ENCODE assay signal across 8 mouse cellular contexts in the genomic region with DNA sequence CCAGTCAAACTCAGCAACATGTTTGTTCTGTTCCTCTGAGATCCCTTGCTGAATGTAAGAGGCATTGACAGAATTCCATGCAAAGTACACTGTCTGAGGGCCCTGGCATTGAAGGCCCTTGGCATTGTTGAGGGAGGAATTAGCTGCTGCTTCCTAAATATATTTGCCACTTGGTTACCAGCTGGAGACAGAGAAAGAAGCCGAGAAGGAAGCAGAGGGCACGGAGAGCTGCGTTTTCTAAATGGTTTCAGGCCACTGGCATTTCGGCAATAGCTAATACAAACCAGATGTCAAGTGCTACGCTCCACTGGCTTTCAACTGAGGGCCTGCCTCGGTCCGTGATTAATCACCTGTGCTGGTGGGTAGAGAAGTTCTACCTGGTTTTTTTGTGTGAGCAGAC.
DNase-seq lines count a peak whose midpoint lies in the region; ATAC-seq lines count a peak whose summit lies in the region.

No protein-coding gene starts in this region.

- H3K27ac ChIP-seq in midbrain, embryonic 10.5 days (replicated peaks): peak overlapping the region; percentile 70

- H3K27me3 ChIP-seq in midbrain, embryonic 10.5 days (ENCODE audit: low read depth, poor library complexity, severe bottlenecking): peaks cover 17% of the 10 kb centered on the region; the same call in 1 of the 2 replicates

- DNase-seq in R1 (ENCODE audit: low read depth, low spot score): peak; percentile 21
- peak; percentile 65 for DNase-seq in fibroblast of lung, adult 2 months (ENCODE audit: low read depth)
- DNase-seq in kidney, adult 18-20 months: peak; percentile 27
- DNase-seq in midbrain, embryonic 10.5 days (ENCODE audit: low spot score): peak; percentile 48
- DNase-seq in thymus, postnatal 14 days: no peak
- DNase-seq in left cerebral cortex, postnatal 25 days (ENCODE audit: low spot score in 2 of 2): no peak
- no peak for DNase-seq in spleen, adult 12 weeks (ENCODE audit: low spot score)

- peaks cover 40% of the 10 kb centered on the region for H3K4me1 ChIP-seq in midbrain, embryonic 10.5 days

- no peaks in the 10 kb centered on the region for H3K36me3 ChIP-seq in midbrain, embryonic 10.5 days

- H3K4me3 ChIP-seq in midbrain, embryonic 10.5 days: peak overlapping the region; percentile 16; the same call in 1 of the 2 replicates

- intact Hi-C loops in left cerebral cortex, postnatal 25 days (cut with DNase I): no loop called here

- WGBS in midbrain, embryonic 10.5 days: 5% methylated on average over 7 of the region's 7 CpGs

- H3K9me3 ChIP-seq in midbrain, embryonic 10.5 days (replicated peaks): no peaks in the 10 kb centered on the region

- ATAC-seq in megakaryocyte progenitor cell, adult 5-6 weeks (replicated peaks; ENCODE audit: poor library complexity): no peak

Comparison
In these comparisons a context has a peak if more than half of its experiments do, and no peak if none do; other contexts are left out.
1. DNase-seq: peak in R1 (single experiment), fibroblast of lung, adult 2 months (single experiment), kidney, adult 18-20 months (single experiment) and midbrain, embryonic 10.5 days (single experiment); none in thymus, postnatal 14 days (single experiment), left cerebral cortex, postnatal 25 days (0 of 2) and spleen, adult 12 weeks (single experiment).